Mouse (Mus musculus): ENCODE results near the gene Ankrd55. TPM values are rescaled to one million over a fixed set of nuclear protein-coding genes. Genes with fewer than 3 reads are reported as not detected.

Gene Ankrd55
- polyA plus RNA-seq, 1 experiment from 2014 or later, result 2.7 TPM

- Histone ChIP-seq H3K27ac (no peak overlapping the region), H3K4me3 (ENCODE audit: inconsistent target) (no peak overlapping the region), H3K36me3 (ENCODE audit: inconsistent target) (no peaks in the 10 kb centered on the region), H3K79me2 (ENCODE audit: inconsistent target) (no peaks in the 10 kb centered on the region)
- WGBS (ENCODE audit: missing documents), result 81% methylated on average over 11 of the region's 11 CpGs
Measured at GRCm38 (mm10) chr13:112316622-112317482, 28.6 kb downstream of the Ankrd55 start.

- Histone ChIP-seq H3K27ac (no peak overlapping the region), H3K36me3 (ENCODE audit: inconsistent target) (no peaks in the 10 kb centered on the region), H3K4me3 (ENCODE audit: inconsistent target) (no peak overlapping the region), H3K79me2 (ENCODE audit: inconsistent target) (no peaks in the 10 kb centered on the region)
- 58% methylated on average over 7 of the region's 8 CpGs for WGBS (ENCODE audit: missing documents)
Measured at GRCm38 (mm10) chr13:112318124-112318523, 29.9 kb downstream of the Ankrd55 start.

GRCm38 (mm10) chr13:112323591-112324266 is 35.5 kb downstream of the Ankrd55 start:
- no peaks in the 10 kb centered on the region for H3K79me2 ChIP-seq (ENCODE audit: inconsistent target)
- no peaks in the 10 kb centered on the region for H3K36me3 ChIP-seq (ENCODE audit: inconsistent target)
- no peak overlapping the region for H3K4me3 ChIP-seq (ENCODE audit: inconsistent target)
- 19% methylated on average over 12 of the region's 12 CpGs for WGBS (ENCODE audit: missing documents)
- H3K27ac ChIP-seq, result no peak overlapping the region

GRCm38 (mm10) chr13:112325126-112325525 is 36.9 kb downstream of the Ankrd55 start:
- Histone ChIP-seq H3K4me3 (ENCODE audit: inconsistent target) (no peak overlapping the region), H3K79me2 (ENCODE audit: inconsistent target) (no peaks in the 10 kb centered on the region), H3K27ac (no peak overlapping the region), H3K36me3 (ENCODE audit: inconsistent target) (no peaks in the 10 kb centered on the region)
- 75% methylated on average over 2 of the region's 2 CpGs for WGBS (ENCODE audit: missing documents)

- H3K79me2 ChIP-seq (ENCODE audit: inconsistent target), result no peaks in the 10 kb centered on the region
- H3K4me3 ChIP-seq (ENCODE audit: inconsistent target), result no peak overlapping the region
- H3K36me3 ChIP-seq (ENCODE audit: inconsistent target), result no peaks in the 10 kb centered on the region
- H3K27ac ChIP-seq, result no peak overlapping the region
- 91% methylated on average over 6 of the region's 7 CpGs for WGBS (ENCODE audit: missing documents)
Measured at GRCm38 (mm10) chr13:112326403-112326802, 38.2 kb downstream of the Ankrd55 start.

- H3K27ac ChIP-seq, result no peak overlapping the region
- H3K4me3 ChIP-seq (ENCODE audit: inconsistent target), result no peak overlapping the region
- 93% methylated on average over 5 of the region's 5 CpGs for WGBS (ENCODE audit: missing documents)
- no peaks in the 10 kb centered on the region for H3K79me2 ChIP-seq (ENCODE audit: inconsistent target)
- H3K36me3 ChIP-seq (ENCODE audit: inconsistent target), result no peaks in the 10 kb centered on the region
Measured at GRCm38 (mm10) chr13:112326977-112327376, 38.7 kb downstream of the Ankrd55 start.

- no peaks in the 10 kb centered on the region for H3K36me3 ChIP-seq (ENCODE audit: inconsistent target)
- H3K4me3 ChIP-seq (ENCODE audit: inconsistent target), result no peak overlapping the region
- 95% methylated on average over 4 of the region's 4 CpGs for WGBS (ENCODE audit: missing documents)
- H3K27ac ChIP-seq, result no peak overlapping the region
- H3K79me2 ChIP-seq (ENCODE audit: inconsistent target), result no peaks in the 10 kb centered on the region
Measured at GRCm38 (mm10) chr13:112327511-112327910, 39.3 kb downstream of the Ankrd55 start.

- H3K4me3 ChIP-seq (ENCODE audit: inconsistent target), result no peak overlapping the region
- no peak overlapping the region for H3K27ac ChIP-seq
- no peaks in the 10 kb centered on the region for H3K79me2 ChIP-seq (ENCODE audit: inconsistent target)
- H3K36me3 ChIP-seq (ENCODE audit: inconsistent target), result no peaks in the 10 kb centered on the region
- 99% methylated on average over 6 of the region's 6 CpGs for WGBS (ENCODE audit: missing documents)
Measured at GRCm38 (mm10) chr13:112330257-112330656, 42.0 kb downstream of the Ankrd55 start.

- no peak overlapping the region for H3K4me3 ChIP-seq (ENCODE audit: inconsistent target)
- no peaks in the 10 kb centered on the region for H3K79me2 ChIP-seq (ENCODE audit: inconsistent target)
- no peak overlapping the region for H3K27ac ChIP-seq
- 91% methylated on average over 8 of the region's 8 CpGs for WGBS (ENCODE audit: missing documents)
- H3K36me3 ChIP-seq (ENCODE audit: inconsistent target), result no peaks in the 10 kb centered on the region
Measured at GRCm38 (mm10) chr13:112330919-112331681, 42.8 kb downstream of the Ankrd55 start.

GRCm38 (mm10) chr13:112331682-112332061 is 43.4 kb downstream of the Ankrd55 start:
- H3K4me3 ChIP-seq (ENCODE audit: inconsistent target), result no peak overlapping the region
- no peaks in the 10 kb centered on the region for H3K79me2 ChIP-seq (ENCODE audit: inconsistent target)
- H3K27ac ChIP-seq, result no peak overlapping the region
- no CpG with 5 or more reads among the region's 1 CpGs for WGBS (ENCODE audit: missing documents)
- no peaks in the 10 kb centered on the region for H3K36me3 ChIP-seq (ENCODE audit: inconsistent target)

- Histone ChIP-seq H3K79me2 (ENCODE audit: inconsistent target) (no peaks in the 10 kb centered on the region), H3K4me3 (ENCODE audit: inconsistent target) (no peak overlapping the region), H3K27ac (no peak overlapping the region), H3K36me3 (ENCODE audit: inconsistent target) (no peaks in the 10 kb centered on the region)
- 88% methylated on average over 3 of the region's 3 CpGs for WGBS (ENCODE audit: missing documents)
Measured at GRCm38 (mm10) chr13:112335531-112335930, 47.3 kb downstream of the Ankrd55 start.

GRCm38 (mm10) chr13:112337146-112337545 is 48.9 kb downstream of the Ankrd55 start:
- H3K36me3 ChIP-seq (ENCODE audit: inconsistent target), result no peaks in the 10 kb centered on the region
- 63% methylated on average over 9 of the region's 9 CpGs for WGBS (ENCODE audit: missing documents)
- no peak overlapping the region for H3K27ac ChIP-seq
- no peaks in the 10 kb centered on the region for H3K79me2 ChIP-seq (ENCODE audit: inconsistent target)
- H3K4me3 ChIP-seq (ENCODE audit: inconsistent target), result no peak overlapping the region

- 98% methylated on average over 8 of the region's 8 CpGs for WGBS (ENCODE audit: missing documents)
- H3K4me3 ChIP-seq (ENCODE audit: inconsistent target), result no peak overlapping the region
- H3K79me2 ChIP-seq (ENCODE audit: inconsistent target), result no peaks in the 10 kb centered on the region
- no peaks in the 10 kb centered on the region for H3K36me3 ChIP-seq (ENCODE audit: inconsistent target)
- no peak overlapping the region for H3K27ac ChIP-seq
Measured at GRCm38 (mm10) chr13:112340205-112340604, 52.0 kb downstream of the Ankrd55 start.

GRCm38 (mm10) chr13:112340761-112341160 is 52.5 kb downstream of the Ankrd55 start:
- Histone ChIP-seq H3K36me3 (ENCODE audit: inconsistent target) (no peaks in the 10 kb centered on the region), H3K27ac (no peak overlapping the region), H3K79me2 (ENCODE audit: inconsistent target) (0 out of 2 replicates have a peak, but pooled peaks cover under 1% of the 10 kb centered on the region), H3K4me3 (ENCODE audit: inconsistent target) (no peak overlapping the region)
- WGBS (ENCODE audit: missing documents), result 97% methylated on average over 6 of the region's 6 CpGs

All from macrophage (primary cell).